Mouse (Mus musculus) induced T-regulatory cell, adult 2 months (primary cell): ENCODE measurements at regions not wholly inside any gene's neighbourhood (a gene's known extent, or its start where the extent isn't known, plus 50 kb on each side); places are given as distances from the start of the nearest gene placed in this dataset.
"Not testable (repeated sequence)": the region's sequence is repeated elsewhere in the genome, so short reads cannot be mapped to it uniquely, and the experiment has no call there.

Experiments
- DNase-seq: peaks from one replicate; pipeline ENCODE4 v3.0.0-alpha.2; 2012; ENCODE audit warnings: low read depth

- no peak for DNase-seq
These were observed 261.8 kb upstream of the Dcbld2 start for GRCm38 (mm10) chr16:58146479-58146878.

DNA sequence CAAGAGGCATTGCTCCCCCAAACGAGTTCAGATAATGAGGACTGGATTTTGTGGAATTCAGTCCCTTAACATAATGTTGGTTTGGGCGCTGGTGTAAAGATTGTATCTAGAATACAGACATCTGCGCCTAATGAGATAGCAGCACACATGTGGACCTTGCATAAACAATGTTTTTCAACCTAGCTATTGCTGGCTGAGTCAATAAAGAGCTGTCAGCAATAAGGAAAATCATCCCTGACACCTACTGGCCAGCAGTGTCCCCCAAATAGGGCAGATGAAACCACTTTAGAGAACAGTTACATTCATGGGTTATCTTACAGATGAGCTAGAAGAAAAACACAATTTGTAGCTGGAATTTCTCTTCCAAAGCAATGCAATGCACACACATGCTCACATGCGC, 252.7 kb upstream of the Dcbld2 start:
- DNase-seq: no peak

GRCm38 (mm10) chr16:58178744-58179401, 229.4 kb upstream of the Dcbld2 start:
- no peak for DNase-seq

- DNase-seq: not testable (repeated sequence)
These were observed 228.3 kb upstream of the Dcbld2 start for GRCm38 (mm10) chr16:58179981-58180380.

DNA sequence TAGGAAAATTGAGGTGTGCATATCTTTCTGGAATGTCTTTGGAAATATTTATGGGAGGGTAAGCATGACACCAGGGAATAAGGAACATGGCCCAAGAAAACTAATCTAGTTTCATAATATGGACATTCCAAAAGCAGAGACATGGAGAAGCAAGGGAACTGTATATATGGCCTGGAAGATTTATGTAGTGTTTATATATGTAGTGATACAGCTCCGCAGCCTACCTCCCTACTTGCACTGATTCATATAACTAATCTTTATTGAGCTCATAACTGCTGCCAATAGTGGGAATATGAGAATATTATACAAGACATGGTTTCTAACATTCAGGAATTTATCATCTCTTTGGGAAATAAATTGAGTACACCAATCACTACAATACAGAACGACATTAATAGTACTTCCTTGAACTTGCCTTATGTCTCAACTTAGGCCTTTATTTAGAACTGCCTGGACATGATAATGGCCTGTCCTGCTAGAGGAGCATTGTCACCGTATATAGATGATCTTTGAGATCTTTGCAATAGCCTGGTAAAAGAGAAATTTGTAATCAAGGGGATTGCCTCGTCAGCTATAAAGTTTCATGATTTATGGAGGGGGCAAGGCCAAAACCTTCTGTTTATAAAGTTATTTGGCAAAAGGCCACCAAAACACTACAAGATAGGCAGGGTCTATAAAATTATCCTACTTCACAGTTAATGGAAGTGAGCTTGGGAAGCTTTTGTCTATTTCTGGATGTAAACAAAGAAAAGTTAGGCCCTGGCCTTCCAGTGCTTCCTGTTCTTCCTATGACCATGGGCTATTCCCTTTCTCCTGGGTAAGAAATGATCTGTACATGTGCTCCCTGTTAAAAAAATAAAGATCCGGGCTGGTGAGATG, 213.4 kb upstream of the Dcbld2 start:
- no peak for DNase-seq

GRCm38 (mm10) chr16:58211872-58212271, 196.4 kb upstream of the Dcbld2 start:
- DNase-seq: no peak

GRCm38 (mm10) chr16:58234686-58235085, 173.6 kb upstream of the Dcbld2 start:
- no peak for DNase-seq

GRCm38 (mm10) chr16:58236857-58237256, 171.4 kb upstream of the Dcbld2 start:
- no peak for DNase-seq

GRCm38 (mm10) chr16:58276281-58276680, 132.0 kb upstream of the Dcbld2 start:
- DNase-seq: no peak

DNA sequence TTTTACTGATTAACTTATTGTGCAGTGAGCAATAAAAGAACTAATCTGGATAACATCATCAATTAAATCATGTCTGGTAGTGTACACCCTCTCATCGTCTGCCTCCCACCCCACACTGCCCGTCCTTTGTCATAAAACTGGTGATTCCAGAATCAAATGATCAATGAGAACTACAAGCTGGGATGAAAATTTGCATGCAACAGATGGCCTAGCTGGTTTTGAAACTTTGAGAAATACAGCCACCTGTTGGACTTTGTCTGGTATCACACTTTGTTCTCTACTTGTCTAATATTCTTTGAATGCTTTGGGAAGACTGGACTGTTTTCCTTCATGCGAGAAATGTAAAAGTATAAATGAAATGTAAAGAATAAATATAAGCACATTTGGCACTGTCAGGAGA, 126.8 kb upstream of the Dcbld2 start:
- no peak for DNase-seq

DNA sequence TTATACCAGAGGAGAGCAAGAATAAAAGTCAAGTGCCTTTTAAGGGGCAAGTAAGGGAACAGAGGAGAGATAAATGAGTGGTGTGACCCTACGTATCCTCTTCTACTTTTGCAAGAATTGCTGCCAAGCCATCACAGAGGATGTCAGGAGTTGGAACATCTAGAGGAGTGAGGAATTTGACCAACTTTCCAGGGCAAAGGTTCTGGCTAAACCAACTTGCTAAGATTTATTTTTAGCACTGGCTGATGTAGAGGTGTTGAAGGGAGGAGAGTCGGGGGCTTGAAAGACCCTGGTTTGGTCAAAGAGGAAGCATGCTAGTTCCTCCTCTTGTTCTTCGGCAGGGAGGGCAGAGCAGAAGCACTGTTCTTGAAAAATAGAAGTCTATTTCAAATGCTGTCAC, 113.8 kb upstream of the Dcbld2 start:
- no peak for DNase-seq

- DNase-seq: no peak
These were observed 113.1 kb upstream of the Dcbld2 start for GRCm38 (mm10) chr16:58295128-58295527.

- DNase-seq: peak; percentile 37
These were observed 108.7 kb upstream of the Dcbld2 start for GRCm38 (mm10) chr16:58299495-58299894.

- DNase-seq: no peak
These were observed 108.1 kb upstream of the Dcbld2 start for GRCm38 (mm10) chr16:58300098-58300497.

DNA sequence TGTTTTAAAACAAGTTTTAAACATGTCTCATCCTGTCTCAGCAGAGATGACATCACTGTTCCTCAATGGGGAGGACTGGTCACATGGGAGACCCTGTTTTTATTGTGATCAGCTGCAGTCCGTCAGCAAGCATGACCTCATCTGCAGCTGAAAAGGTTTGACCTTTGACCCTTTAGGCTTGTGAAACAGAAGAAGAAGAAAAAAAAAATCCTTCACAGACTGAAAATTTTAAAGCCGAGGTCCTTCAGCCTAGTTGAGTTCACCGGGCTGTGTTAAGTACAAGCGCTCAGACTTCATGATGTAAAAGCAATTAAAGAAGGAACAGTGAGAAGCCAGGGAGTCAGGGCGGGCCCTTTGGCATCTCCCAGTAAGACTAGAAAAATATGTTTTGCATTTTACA, 104.7 kb upstream of the Dcbld2 start:
- DNase-seq: no peak

GRCm38 (mm10) chr16:58316889-58317455, 91.3 kb upstream of the Dcbld2 start:
- DNase-seq: no peak

DNA sequence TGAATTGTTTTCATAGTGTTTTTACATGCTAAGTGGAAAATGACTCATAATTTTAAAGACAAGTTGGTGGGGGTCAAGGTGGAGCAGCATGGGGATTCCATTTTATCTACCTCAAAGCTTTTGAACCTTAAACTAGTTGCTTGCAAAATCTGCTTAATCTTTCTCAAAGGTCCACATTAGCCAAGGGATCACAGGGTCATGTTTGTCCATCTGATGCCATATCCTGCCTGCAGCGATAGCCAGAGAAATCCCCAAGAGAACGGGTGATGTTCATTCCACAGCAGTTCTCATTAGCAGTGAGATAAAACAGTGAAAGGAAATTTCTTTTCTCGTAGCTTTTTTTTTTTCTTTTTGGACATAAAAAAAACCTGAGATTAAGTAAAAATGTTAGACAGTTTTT, 77.2 kb upstream of the Dcbld2 start:
- DNase-seq: no peak

- no peak for DNase-seq
These were observed 64.3 kb upstream of the Dcbld2 start for GRCm38 (mm10) chr16:58343921-58344320.

DNA sequence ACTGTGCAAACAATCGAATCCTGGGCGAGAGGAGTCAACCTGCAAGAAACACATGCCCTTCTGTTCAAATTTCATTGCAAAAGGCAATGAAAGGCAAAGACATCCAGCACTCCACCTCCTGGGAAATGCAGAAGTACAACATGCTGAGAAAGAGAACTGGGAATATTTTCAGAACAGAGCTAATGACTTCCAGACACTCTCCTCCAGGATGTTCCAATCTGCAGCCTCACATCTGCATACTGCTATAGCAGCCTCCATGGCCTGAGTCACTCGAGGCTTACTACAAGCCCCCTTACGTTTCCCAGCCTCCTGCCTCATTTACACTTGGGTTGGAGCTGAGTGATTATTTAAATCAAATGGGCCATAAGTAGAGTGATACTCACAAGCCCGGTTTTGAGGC, 58.9 kb upstream of the Dcbld2 start:
- no peak for DNase-seq

GRCm38 (mm10) chr16:58349802-58350201, 58.4 kb upstream of the Dcbld2 start:
- DNase-seq: no peak

GRCm38 (mm10) chr16:58352156-58352555, 56.1 kb upstream of the Dcbld2 start:
- DNase-seq: no peak

GRCm38 (mm10) chr16:58354551-58354950, 53.7 kb upstream of the Dcbld2 start:
- DNase-seq: no peak
